Mouse (Mus musculus): ENCODE results near the gene Adamtsl1. TPM values are rescaled to one million over a fixed set of nuclear protein-coding genes. Genes with fewer than 3 reads are reported as not detected.

Adamtsl1 gene
- polyA plus RNA-seq, 1 experiment = not detected

- TF ChIP-seq GATA1 (IDR thresholded peaks at IDR 0.05; ENCODE audit: low read length) = no peak
Measured at GRCm38 (mm10) chr4:85918366-85918765, 404.4 kb downstream of the Adamtsl1 start.

DNA sequence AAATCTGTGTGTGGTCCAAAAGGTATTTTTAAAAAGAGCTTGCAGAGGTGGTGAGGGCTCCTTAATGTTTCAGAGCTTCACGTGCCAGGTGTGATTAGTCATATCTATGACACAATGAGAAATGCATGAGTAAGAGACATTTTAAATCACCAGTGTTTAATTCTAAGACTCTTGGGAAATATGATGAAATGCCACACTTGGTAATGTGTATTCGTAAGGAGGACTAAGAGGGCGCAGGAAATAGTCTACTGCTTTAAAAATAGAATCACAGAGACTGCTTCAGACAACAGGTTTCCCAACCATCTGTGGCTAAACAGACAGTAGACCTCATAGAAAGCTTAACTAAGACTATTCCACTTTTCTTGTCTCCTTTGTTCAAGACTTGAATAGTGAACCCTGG, 406.5 kb downstream of the Adamtsl1 start:
- TF ChIP-seq GATA1 (IDR thresholded peaks at IDR 0.05; ENCODE audit: low read length) = no peak

DNA sequence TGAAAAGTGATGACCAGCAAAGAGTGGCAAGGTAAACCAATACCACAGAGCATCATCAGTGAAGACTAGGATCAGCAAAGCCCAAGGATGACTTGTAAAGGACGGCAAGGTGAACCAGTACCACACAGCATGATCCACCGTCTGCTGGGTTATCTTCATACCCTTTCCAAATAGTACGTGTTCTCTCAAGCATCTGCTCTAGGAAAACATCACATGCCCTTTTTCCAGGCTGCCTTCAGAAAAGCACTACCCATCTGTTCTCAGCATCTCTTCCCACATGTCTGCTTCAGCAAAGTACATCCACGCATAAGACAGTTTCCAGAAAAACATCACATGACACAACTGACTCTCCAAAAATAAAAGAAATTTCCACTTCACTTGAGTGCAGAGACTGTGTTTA, 408.8 kb downstream of the Adamtsl1 start:
- no peak for TF ChIP-seq GATA1 (IDR thresholded peaks at IDR 0.05; ENCODE audit: low read length)

DNA sequence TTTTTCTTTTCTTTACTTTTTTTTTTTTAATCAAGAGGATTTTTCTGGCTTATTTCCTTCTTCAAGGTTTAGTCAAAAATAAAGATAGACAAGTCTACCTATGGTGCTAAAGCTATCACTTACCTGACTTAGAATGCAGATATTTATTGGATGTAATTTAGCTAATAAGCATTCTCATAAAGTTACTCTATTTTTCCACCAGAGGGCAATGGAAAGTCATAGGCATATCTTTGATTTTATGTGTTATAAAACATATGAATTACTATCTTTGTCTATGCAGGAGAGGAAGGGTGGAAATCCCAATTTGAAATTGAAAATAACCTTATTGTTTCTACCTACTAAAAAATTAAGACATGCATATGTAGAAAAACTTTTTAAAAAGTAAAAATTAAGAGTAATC, 418.2 kb downstream of the Adamtsl1 start:
- TF ChIP-seq GATA1 (IDR thresholded peaks at IDR 0.05; ENCODE audit: low read length) = no peak

GRCm38 (mm10) chr4:85939460-85939859, 425.5 kb downstream of the Adamtsl1 start:
- TF ChIP-seq GATA1 (IDR thresholded peaks at IDR 0.05; ENCODE audit: low read length) = no peak

DNA sequence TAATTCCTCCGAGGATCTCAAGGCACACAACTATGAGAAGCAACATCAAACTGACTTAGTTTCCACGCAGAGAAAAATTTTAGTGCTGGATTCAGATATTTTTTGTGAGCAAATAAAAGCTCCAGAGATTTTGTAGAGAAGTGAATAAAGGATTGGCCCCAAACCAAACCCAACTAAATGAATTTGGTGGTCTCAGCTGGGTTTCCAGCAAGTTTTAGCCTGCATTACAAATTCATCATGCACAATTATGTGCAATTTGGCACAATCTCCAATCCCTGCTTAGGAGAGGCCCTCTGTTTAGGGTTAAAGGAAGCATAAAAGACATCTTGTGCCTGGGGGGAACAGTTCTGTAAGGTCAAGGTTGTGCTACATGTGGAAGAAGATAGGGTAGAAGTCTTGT, 427.9 kb downstream of the Adamtsl1 start:
- no peak for TF ChIP-seq GATA1 (IDR thresholded peaks at IDR 0.05; ENCODE audit: low read length)

- TF ChIP-seq GATA1 (IDR thresholded peaks at IDR 0.05; ENCODE audit: low read length) = peak; percentile 42
Measured at GRCm38 (mm10) chr4:85953590-85953989, 439.6 kb downstream of the Adamtsl1 start.

- peak; percentile 7 for TF ChIP-seq GATA1 (IDR thresholded peaks at IDR 0.05; ENCODE audit: low read length)
Measured at GRCm38 (mm10) chr4:85955387-85955786, 441.4 kb downstream of the Adamtsl1 start.

DNA sequence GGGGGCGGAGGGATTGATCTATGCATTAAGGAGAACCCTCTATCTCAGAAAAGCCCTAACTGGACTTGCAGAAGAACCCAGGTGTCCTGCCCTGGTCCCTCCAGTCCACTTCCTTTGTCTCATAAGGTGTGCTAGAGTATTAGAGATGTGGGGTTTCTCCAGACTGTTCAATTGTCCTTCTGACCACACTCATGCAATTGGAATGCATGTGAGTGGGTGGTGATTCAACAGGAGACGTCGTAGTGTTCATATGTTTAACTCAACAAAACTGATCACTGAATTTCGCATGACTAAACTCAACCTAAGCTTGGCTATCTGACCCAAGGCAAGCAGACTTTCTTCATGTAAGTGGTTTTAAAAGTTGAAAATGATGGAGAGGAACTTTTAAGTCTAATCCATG, 443.3 kb downstream of the Adamtsl1 start:
- no peak for TF ChIP-seq GATA1 (IDR thresholded peaks at IDR 0.05; ENCODE audit: low read length)

GRCm38 (mm10) chr4:85957879-85958278, 443.9 kb downstream of the Adamtsl1 start:
- TF ChIP-seq GATA1 (IDR thresholded peaks at IDR 0.05; ENCODE audit: low read length) = no peak

GRCm38 (mm10) chr4:85959019-85959418, 445.0 kb downstream of the Adamtsl1 start:
- TF ChIP-seq GATA1 (IDR thresholded peaks at IDR 0.05; ENCODE audit: low read length) = no peak

DNA sequence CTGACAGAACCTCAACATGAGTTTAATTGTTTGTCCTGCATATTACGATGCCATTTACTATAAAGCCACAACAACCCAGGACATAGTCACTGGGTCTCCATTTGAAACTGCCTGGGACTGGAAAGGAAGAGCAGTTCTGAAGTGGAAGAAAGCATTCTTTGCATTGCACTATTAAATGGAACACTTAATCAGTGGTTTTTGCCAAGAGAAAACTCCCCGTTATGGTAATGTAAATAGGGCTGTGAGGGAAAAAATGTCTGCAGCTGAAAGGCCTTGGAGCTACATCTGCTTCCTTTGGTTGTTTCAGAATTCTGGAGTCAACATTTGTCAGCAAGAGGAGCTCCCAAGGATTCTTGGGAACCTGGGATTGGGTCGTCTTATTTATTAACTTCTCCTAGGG, 462.2 kb downstream of the Adamtsl1 start:
- TF ChIP-seq GATA1 (IDR thresholded peaks at IDR 0.05; ENCODE audit: low read length) = no peak

DNA sequence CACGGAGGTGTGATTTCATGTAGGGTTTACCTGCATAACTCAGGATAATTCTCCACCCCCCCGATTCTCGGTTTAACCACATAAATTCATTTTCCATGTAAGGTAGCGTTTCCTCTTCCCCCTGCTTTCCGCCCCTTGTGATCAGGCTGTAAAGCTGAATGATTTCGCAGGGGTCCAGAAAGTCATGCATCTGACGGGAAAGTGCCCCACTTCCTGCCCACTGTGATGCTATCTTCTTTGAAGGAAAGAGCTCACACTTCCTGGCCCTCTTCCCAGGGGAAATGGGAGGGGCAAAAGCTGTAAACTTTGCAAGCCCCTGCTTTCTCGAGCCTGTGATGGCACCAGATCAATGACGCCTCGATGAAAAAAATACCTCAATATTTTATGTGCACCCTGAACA, 465.2 kb downstream of the Adamtsl1 start:
- no peak for TF ChIP-seq GATA1 (IDR thresholded peaks at IDR 0.05; ENCODE audit: low read length)

- no peak for TF ChIP-seq GATA1 (IDR thresholded peaks at IDR 0.05; ENCODE audit: low read length)
Measured at GRCm38 (mm10) chr4:86006596-86006995, 492.6 kb downstream of the Adamtsl1 start.

- no peak for TF ChIP-seq GATA1 (IDR thresholded peaks at IDR 0.05; ENCODE audit: low read length)
Measured at GRCm38 (mm10) chr4:86013640-86014039, 499.7 kb downstream of the Adamtsl1 start.

GRCm38 (mm10) chr4:86018928-86019327, 505.0 kb downstream of the Adamtsl1 start:
- TF ChIP-seq GATA1 (IDR thresholded peaks at IDR 0.05; ENCODE audit: low read length) = no peak

GRCm38 (mm10) chr4:86019586-86019985, 505.6 kb downstream of the Adamtsl1 start:
- TF ChIP-seq GATA1 (IDR thresholded peaks at IDR 0.05; ENCODE audit: low read length) = no peak

- no peak for TF ChIP-seq GATA1 (IDR thresholded peaks at IDR 0.05; ENCODE audit: low read length)
Measured at GRCm38 (mm10) chr4:86020372-86021090, 506.6 kb downstream of the Adamtsl1 start.
